Mouse (Mus musculus): ENCODE results near the gene Xpot. TPM values are rescaled to one million over a fixed set of nuclear protein-coding genes. Genes with fewer than 3 reads are reported as not detected.

The Xpot gene
- polyA plus RNA-seq, 1 experiment: 78.0 TPM

DNA sequence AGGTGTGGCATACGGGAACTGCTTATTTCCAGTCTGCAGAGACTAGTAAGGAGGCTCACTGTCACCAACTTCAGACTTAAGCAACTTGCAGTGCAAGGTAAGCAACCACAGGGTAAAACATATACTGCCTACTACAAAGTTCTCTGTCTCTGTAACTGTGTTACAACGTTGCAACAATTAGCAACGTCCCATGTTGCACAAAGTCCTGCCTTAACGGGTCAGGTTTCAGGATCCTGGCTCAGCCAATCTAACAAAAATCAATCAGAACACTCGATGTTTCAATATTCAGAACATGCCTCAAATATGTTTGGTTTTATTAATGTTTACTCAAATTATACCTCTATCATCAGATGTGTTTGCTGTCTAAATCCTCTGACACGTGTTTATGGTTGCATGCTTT lies 3.7 kb downstream of the Xpot start:
- no peak overlapping the region for H3K27ac ChIP-seq (ENCODE audit: insufficient read depth, low read depth, low read length)
- WGBS: 64% methylated on average over 6 of the region's 6 CpGs
- no peak for DNase-seq
- H3K4me1 ChIP-seq (ENCODE audit: control insufficient read depth, insufficient read depth, low read length): peaks cover 6% of the 10 kb centered on the region; the same call in 1 of the 2 replicates
- no peaks in the 10 kb centered on the region for H3K27me3 ChIP-seq (replicated peaks; ENCODE audit: control insufficient read depth, insufficient read depth, low read length)
- H3K36me3 ChIP-seq (ENCODE audit: control insufficient read depth, insufficient read depth, low read length): peaks cover 5% of the 10 kb centered on the region; the same call in 1 of the 2 replicates
- H3K4me3 ChIP-seq (ENCODE audit: insufficient read depth, low read depth, low read length): no peak overlapping the region
- TF ChIP-seq POLR2A (IDR thresholded peaks at IDR 0.05; ENCODE audit: low read depth, low read length) (no peak), CTCF (conservative IDR thresholded peaks at IDR 0.05; ENCODE audit: insufficient read depth, insufficient read length, low read depth, low read length) (no peak)

GRCm38 (mm10) chr10:121615935-121616334 lies 10.2 kb downstream of the Xpot start:
- TF ChIP-seq POLR2A (IDR thresholded peaks at IDR 0.05; ENCODE audit: low read depth, low read length) (no peak), CTCF (conservative IDR thresholded peaks at IDR 0.05; ENCODE audit: insufficient read depth, insufficient read length, low read depth, low read length) (peak; percentile 16; the same call in 1 of the 2 replicates)
- Histone ChIP-seq H3K27me3 (replicated peaks; ENCODE audit: control insufficient read depth, insufficient read depth, low read length) (no peaks in the 10 kb centered on the region), H3K27ac (ENCODE audit: insufficient read depth, low read depth, low read length) (peak overlapping the region; percentile 83), H3K4me3 (ENCODE audit: insufficient read depth, low read depth, low read length) (no peak overlapping the region), H3K36me3 (ENCODE audit: control insufficient read depth, insufficient read depth, low read length) (peaks cover 16% of the 10 kb centered on the region), H3K4me1 (ENCODE audit: control insufficient read depth, insufficient read depth, low read length) (peaks cover 3% of the 10 kb centered on the region; the same call in 1 of the 2 replicates)
- WGBS: 57% methylated on average over 7 of the region's 7 CpGs
- peak; percentile 51 for DNase-seq

DNA sequence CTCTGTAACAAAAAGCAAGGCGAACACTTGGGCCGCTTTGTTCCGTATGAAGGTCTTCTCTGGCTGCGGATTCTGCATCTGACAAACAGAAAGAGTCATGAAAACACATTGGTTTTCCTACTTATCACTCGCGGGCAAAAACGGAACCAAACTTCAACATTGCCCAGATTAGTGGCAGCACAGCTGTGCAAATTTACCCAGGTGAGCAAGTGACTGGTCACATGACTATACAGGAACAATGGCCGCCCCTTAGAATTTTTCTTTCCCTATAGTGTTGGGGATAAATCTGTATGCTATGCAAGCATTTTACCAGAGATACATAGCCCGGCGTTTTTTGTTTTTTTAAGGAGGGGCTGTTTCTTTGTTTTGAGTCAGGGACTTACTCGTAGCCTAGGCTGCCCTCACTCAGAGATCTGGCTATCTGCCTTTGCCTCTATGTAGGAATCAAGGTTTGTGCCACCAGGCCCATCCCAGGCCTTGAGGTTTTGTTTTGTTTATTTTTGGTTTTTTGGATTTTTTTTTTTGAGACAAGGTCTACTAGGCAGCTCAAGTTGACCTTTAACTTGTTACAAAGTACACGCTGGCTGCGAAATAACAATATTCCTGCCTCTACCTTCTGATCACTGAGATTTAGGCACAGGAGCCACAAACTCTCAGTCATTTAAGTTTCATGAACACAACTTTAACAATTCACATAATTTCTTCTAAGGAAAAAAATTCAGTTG lies 10.8 kb downstream of the Xpot start:
- Histone ChIP-seq H3K36me3 (ENCODE audit: control insufficient read depth, insufficient read depth, low read length) (peaks cover 16% of the 10 kb centered on the region), H3K27me3 (replicated peaks; ENCODE audit: control insufficient read depth, insufficient read depth, low read length) (no peaks in the 10 kb centered on the region), H3K27ac (ENCODE audit: insufficient read depth, low read depth, low read length) (no peak overlapping the region; the same call in 1 of the 2 replicates), H3K4me1 (ENCODE audit: control insufficient read depth, insufficient read depth, low read length) (peaks cover 3% of the 10 kb centered on the region; the same call in 1 of the 2 replicates), H3K4me3 (ENCODE audit: insufficient read depth, low read depth, low read length) (no peak overlapping the region)
- DNase-seq: peak; percentile 64
- WGBS: 83% methylated on average over 13 of the region's 13 CpGs
- no peak for TF ChIP-seq POLR2A (IDR thresholded peaks at IDR 0.05; ENCODE audit: low read depth, low read length)
- TF ChIP-seq CTCF (conservative IDR thresholded peaks at IDR 0.05; ENCODE audit: insufficient read depth, insufficient read length, low read depth, low read length): no peak

DNA sequence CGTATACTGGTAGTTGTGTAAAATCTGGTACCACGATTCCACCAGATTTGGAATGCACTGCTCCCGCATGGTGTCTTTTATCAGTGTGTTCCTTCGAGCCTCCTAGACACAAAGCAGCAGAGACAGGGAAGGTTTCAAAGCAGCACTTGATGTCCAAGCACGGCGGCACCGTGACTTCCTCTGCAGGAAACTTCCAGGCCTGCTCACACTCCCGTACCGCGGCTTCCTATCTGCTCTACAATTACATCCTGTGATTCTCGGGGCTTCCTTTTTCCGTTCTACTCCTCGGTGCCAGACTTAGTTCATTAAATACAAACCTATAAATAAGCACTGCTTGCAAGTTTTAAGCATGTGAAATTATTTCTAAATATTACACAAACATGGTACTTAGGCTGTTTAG lies 12.6 kb downstream of the Xpot start:
- Histone ChIP-seq H3K27me3 (replicated peaks; ENCODE audit: control insufficient read depth, insufficient read depth, low read length) (no peaks in the 10 kb centered on the region), H3K36me3 (ENCODE audit: control insufficient read depth, insufficient read depth, low read length) (peaks cover 16% of the 10 kb centered on the region), H3K4me3 (ENCODE audit: insufficient read depth, low read depth, low read length) (no peak overlapping the region), H3K4me1 (ENCODE audit: control insufficient read depth, insufficient read depth, low read length) (peaks cover 3% of the 10 kb centered on the region; the same call in 1 of the 2 replicates), H3K27ac (ENCODE audit: insufficient read depth, low read depth, low read length) (peak overlapping the region; percentile 64)
- peak; percentile 78 for DNase-seq
- TF ChIP-seq CTCF (conservative IDR thresholded peaks at IDR 0.05; ENCODE audit: insufficient read depth, insufficient read length, low read depth, low read length) (no peak), POLR2A (IDR thresholded peaks at IDR 0.05; ENCODE audit: low read depth, low read length) (no peak)
- 74% methylated on average over 13 of the region's 13 CpGs for WGBS

DNA sequence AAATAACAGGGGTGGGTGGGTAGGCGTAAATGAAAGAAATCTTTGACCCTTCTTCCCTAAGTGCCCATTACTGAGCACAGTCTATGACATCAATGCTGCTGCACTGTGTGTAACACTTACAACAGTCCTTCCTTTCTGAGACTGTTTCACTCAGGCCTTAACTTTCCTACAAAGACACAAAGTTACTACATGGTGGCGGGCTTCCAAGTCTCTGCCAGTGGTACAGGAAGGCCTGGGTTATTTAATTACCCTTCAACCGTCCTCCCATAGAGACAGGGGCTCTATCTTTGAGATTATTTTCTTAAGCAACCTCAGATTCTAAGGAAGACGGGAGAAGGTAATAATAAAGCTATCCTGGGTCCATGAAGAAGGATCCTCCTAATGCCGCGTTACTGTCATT lies 13.7 kb downstream of the Xpot start:
- Histone ChIP-seq H3K4me3 (ENCODE audit: insufficient read depth, low read depth, low read length) (no peak overlapping the region), H3K27ac (ENCODE audit: insufficient read depth, low read depth, low read length) (no peak overlapping the region), H3K27me3 (replicated peaks; ENCODE audit: control insufficient read depth, insufficient read depth, low read length) (no peaks in the 10 kb centered on the region), H3K4me1 (ENCODE audit: control insufficient read depth, insufficient read depth, low read length) (peaks cover 3% of the 10 kb centered on the region; the same call in 1 of the 2 replicates), H3K36me3 (ENCODE audit: control insufficient read depth, insufficient read depth, low read length) (peaks cover 11% of the 10 kb centered on the region)
- 77% methylated on average over 6 of the region's 6 CpGs for WGBS
- no peak for DNase-seq
- TF ChIP-seq CTCF (conservative IDR thresholded peaks at IDR 0.05; ENCODE audit: insufficient read depth, insufficient read length, low read depth, low read length): no peak
- no peak for TF ChIP-seq POLR2A (IDR thresholded peaks at IDR 0.05; ENCODE audit: low read depth, low read length)

GRCm38 (mm10) chr10:121611587-121611986 lies 14.5 kb downstream of the Xpot start:
- H3K4me1 ChIP-seq (ENCODE audit: control insufficient read depth, insufficient read depth, low read length): peaks cover 3% of the 10 kb centered on the region; the same call in 1 of the 2 replicates
- H3K27ac ChIP-seq (ENCODE audit: insufficient read depth, low read depth, low read length): no peak overlapping the region
- H3K27me3 ChIP-seq (replicated peaks; ENCODE audit: control insufficient read depth, insufficient read depth, low read length): no peaks in the 10 kb centered on the region
- peaks cover 4% of the 10 kb centered on the region for H3K36me3 ChIP-seq (ENCODE audit: control insufficient read depth, insufficient read depth, low read length)
- WGBS: 57% methylated on average over 10 of the region's 10 CpGs
- H3K4me3 ChIP-seq (ENCODE audit: insufficient read depth, low read depth, low read length): no peak overlapping the region
- DNase-seq: peak; percentile 73
- TF ChIP-seq CTCF (conservative IDR thresholded peaks at IDR 0.05; ENCODE audit: insufficient read depth, insufficient read length, low read depth, low read length): no peak
- TF ChIP-seq POLR2A (IDR thresholded peaks at IDR 0.05; ENCODE audit: low read depth, low read length): no peak

- no peak overlapping the region for H3K4me3 ChIP-seq (ENCODE audit: insufficient read depth, low read depth, low read length)
- no peak for TF ChIP-seq CTCF (conservative IDR thresholded peaks at IDR 0.05; ENCODE audit: insufficient read depth, insufficient read length, low read depth, low read length)
- TF ChIP-seq POLR2A (IDR thresholded peaks at IDR 0.05; ENCODE audit: low read depth, low read length): no peak
- H3K4me1 ChIP-seq (ENCODE audit: control insufficient read depth, insufficient read depth, low read length): no peaks in the 10 kb centered on the region
- DNase-seq: peak; percentile 83
- H3K27me3 ChIP-seq (replicated peaks; ENCODE audit: control insufficient read depth, insufficient read depth, low read length): no peaks in the 10 kb centered on the region
- WGBS: 70% methylated on average over 10 of the region's 10 CpGs
- no peak overlapping the region for H3K27ac ChIP-seq (ENCODE audit: insufficient read depth, low read depth, low read length)
- peaks cover 3% of the 10 kb centered on the region; the same call in 1 of the 2 replicates for H3K36me3 ChIP-seq (ENCODE audit: control insufficient read depth, insufficient read depth, low read length)
These were observed 18.0 kb downstream of the Xpot start for GRCm38 (mm10) chr10:121608177-121608576.
